Mouse (Mus musculus) ES-E14 (cell line): ENCODE measurements around the gene Zfhx3. TPM values are rescaled to one million over a fixed set of nuclear protein-coding genes. Genes with fewer than 3 reads are reported as not detected.

Experiments
- DNase-seq: peaks from one replicate; pipeline ENCODE4 v3.0.0-alpha.2; 2013; ENCODE audit warnings: low read depth, low spot score
- H3K27ac ChIP-seq: 2 replicates; pipeline ENCODE4 v1.5.1; 2012; ENCODE audit warnings: low read depth, mild to moderate bottlenecking, low read length, moderate library complexity, mixed read lengths; ENCODE audit not compliant: poor library complexity, insufficient read depth, severe bottlenecking
- H3K36me3 ChIP-seq: 2 replicates; pipeline ENCODE4 v1.6.1; 2012; ENCODE audit warnings: mild to moderate bottlenecking, low read length, moderate library complexity, mixed read lengths; ENCODE audit not compliant: control insufficient read depth, poor library complexity, insufficient read depth, severe bottlenecking
- H3K4me1 ChIP-seq, 2 experiments: fragments of 150-350 bp in 1 of 2; sonication (generic) in 1 of 2; 2 replicates each; pipeline ENCODE4 v1.6.1; 2012; ENCODE audit warnings: low read length in 2 of 2, mild to moderate bottlenecking in 1 of 2, mixed read lengths in 1 of 2; ENCODE audit not compliant: control insufficient read depth in 2 of 2, insufficient read depth in 2 of 2, poor library complexity in 1 of 2
- H3K4me3 ChIP-seq, 2 experiments: fragments of 150-350 bp in 1 of 2; sonication (generic) in 1 of 2; 2 replicates each; pipeline ENCODE4 v1.5.1; 2012; ENCODE audit warnings: low read length in 2 of 2, low read depth in 1 of 2, mild to moderate bottlenecking in 1 of 2, mixed read lengths in 1 of 2; ENCODE audit not compliant: insufficient read depth in 1 of 2, poor library complexity in 1 of 2, severe bottlenecking in 1 of 2
- H3K9ac ChIP-seq: 2 replicates; pipeline ENCODE4 v1.6.1; 2012; ENCODE audit warnings: low read depth, mild to moderate bottlenecking, low read length, mixed read lengths; ENCODE audit not compliant: poor library complexity, insufficient read depth, severe bottlenecking
- H3K9me3 ChIP-seq: fragments of 150-350 bp; sonication (generic); 2 replicates; pipeline ENCODE4 v1.6.1; 2012; ENCODE audit warnings: low read depth, mild to moderate bottlenecking, low read length; ENCODE audit not compliant: control insufficient read depth, insufficient read depth
- CHD2 ChIP-seq: IDR thresholded peaks from 2 replicates; pipeline ENCODE4 v1.6.1; 2014; ENCODE audit warnings: mild to moderate bottlenecking, low read depth, low read length, inconsistent platforms
- HCFC1 ChIP-seq: IDR thresholded peaks from 2 replicates; pipeline ENCODE4 v1.6.1; 2012; ENCODE audit warnings: low read length, inconsistent platforms, borderline replicate concordance; ENCODE audit not compliant: insufficient read depth
- MAFK ChIP-seq: IDR thresholded peaks from 2 replicates; pipeline ENCODE4 v1.6.1; 2014; ENCODE audit warnings: mild to moderate bottlenecking, low read depth, low read length, inconsistent platforms; ENCODE audit not compliant: insufficient read depth
- ZC3H11A ChIP-seq: IDR thresholded peaks from 2 replicates; pipeline ENCODE4 v1.6.1; 2012; ENCODE audit warnings: low read depth, mild to moderate bottlenecking, inconsistent platforms, low read length, borderline replicate concordance
- ZNF384 ChIP-seq: IDR thresholded peaks from 2 replicates; pipeline ENCODE4 v1.6.1; 2012; ENCODE audit warnings: low read depth, low read length, inconsistent platforms
- in situ Hi-C, 2 experiments: fragments of 600-800 bp; cut with MboI; formaldehyde crosslinking; loops; one replicate each; pipeline ENCODE4 v1.15.1; 2025; ENCODE audit warnings: low sequenced_read_pairs in 2 of 2, inconsistent platforms in 1 of 2; ENCODE audit not compliant: unreplicated experiment in 2 of 2
- total RNA-seq: library from RNA; depleted of rRNA; stranded (reverse); fragments of 300-350 nt; gene quantifications from 2 replicates; pipeline ENCODE4 v1.2.3, GENCODE M21; 2012

The Zfhx3 gene
- total RNA-seq, 1 experiment = 8.8 TPM

- no peak overlapping the region for H3K27ac ChIP-seq
Measured at GRCm38 (mm10) chr8:108104471-108105098, 162.1 kb downstream of the Zfhx3 start.

GRCm38 (mm10) chr8:108125053-108125452 lies 182.6 kb downstream of the Zfhx3 start:
- no peak for DNase-seq
- H3K9ac ChIP-seq = no peak overlapping the region
- no peaks in the 10 kb centered on the region for H3K4me1 ChIP-seq
- no peak overlapping the region for H3K4me3 ChIP-seq
- no peaks in the 10 kb centered on the region for H3K36me3 ChIP-seq
- no peak overlapping the region for H3K27ac ChIP-seq
- TF ChIP-seq MAFK = no peak
- TF ChIP-seq CHD2 = no peak
- TF ChIP-seq ZNF384 = no peak
- TF ChIP-seq ZC3H11A = no peak
- no peak for TF ChIP-seq HCFC1
- in situ Hi-C loops = no loop called here
- no peaks in the 10 kb centered on the region for H3K9me3 ChIP-seq

More at GRCm38 (mm10) chr8:108104471-108105098, 162.1 kb downstream of the Zfhx3 start:
- Histone ChIP-seq H3K9ac (no peak overlapping the region), H3K4me1 (no peaks in the 10 kb centered on the region), H3K36me3 (no peaks in the 10 kb centered on the region), H3K4me3 (no peak overlapping the region), H3K9me3 (no peaks in the 10 kb centered on the region)
- DNase-seq = no peak
- in situ Hi-C loops = loop anchor here in 1 of 2 experiments (10.0 kb wide), 1 partner anchor 290 kb away; no protein-coding TSS in a partner anchor
- no peak for TF ChIP-seq CHD2
- no peak for TF ChIP-seq ZNF384
- TF ChIP-seq MAFK = no peak
- no peak for TF ChIP-seq HCFC1
- no peak for TF ChIP-seq ZC3H11A

- no peaks in the 10 kb centered on the region for H3K4me1 ChIP-seq
- no peak for DNase-seq
- no peaks in the 10 kb centered on the region for H3K9me3 ChIP-seq
- in situ Hi-C loops = no loop called here
- no peak overlapping the region for H3K4me3 ChIP-seq
- no peak overlapping the region for H3K27ac ChIP-seq
- H3K36me3 ChIP-seq = no peaks in the 10 kb centered on the region
- no peak overlapping the region for H3K9ac ChIP-seq
- no peak for TF ChIP-seq ZC3H11A
- no peak for TF ChIP-seq MAFK
- TF ChIP-seq ZNF384 = no peak
- no peak for TF ChIP-seq CHD2
- no peak for TF ChIP-seq HCFC1
Measured at GRCm38 (mm10) chr8:108125491-108125890, 183.0 kb downstream of the Zfhx3 start.

GRCm38 (mm10) chr8:108146536-108146935 lies 204.1 kb downstream of the Zfhx3 start:
- no peak overlapping the region for H3K27ac ChIP-seq
- DNase-seq = no peak

More at GRCm38 (mm10) chr8:108146536-108146935, 204.1 kb downstream of the Zfhx3 start:
- no peak overlapping the region for H3K9ac ChIP-seq
- H3K4me3 ChIP-seq = no peak overlapping the region
- H3K9me3 ChIP-seq = no peaks in the 10 kb centered on the region
- TF ChIP-seq CHD2 = no peak
- H3K4me1 ChIP-seq = 0 out of 4 replicates have a peak, but pooled peaks cover 0 to 1% of the 10 kb centered on the region in 2 experiments
- in situ Hi-C loops = no loop called here
- H3K36me3 ChIP-seq = no peaks in the 10 kb centered on the region
